Mouse (Mus musculus): ENCODE results near the gene Olfr654.

Gene Olfr654

GRCm38 (mm10) chr7:104586725-104587124, at the start of gene Olfr654:
Olfr654 (plus strand) TSS chr7:104587025.
- no peak for DNase-seq

- DNase-seq, result no peak
Measured at GRCm38 (mm10) chr7:104549833-104550232, 37.0 kb upstream of the Olfr654 start, which contains the start of gene Olfr651. Olfr651 (plus strand) TSS chr7:104550133.

- DNase-seq, result no peak
Measured at GRCm38 (mm10) chr7:104552700-104553099, 34.1 kb upstream of the Olfr654 start.

- DNase-seq, result no peak
Measured at GRCm38 (mm10) chr7:104560601-104561000, 26.2 kb upstream of the Olfr654 start, which contains the start of gene Olfr652. Olfr652 (plus strand) TSS chr7:104560901.

GRCm38 (mm10) chr7:104577014-104577413, 9.8 kb upstream of the Olfr654 start, which contains the start of gene Olfr653:
Olfr653 (plus strand) TSS chr7:104577314.
- DNase-seq, result no peak

- DNase-seq, result no peak
Measured at GRCm38 (mm10) chr7:104580846-104581245, 6.0 kb upstream of the Olfr654 start.

- no peak for DNase-seq
Measured at GRCm38 (mm10) chr7:104581429-104581828, 5.4 kb upstream of the Olfr654 start.

DNA sequence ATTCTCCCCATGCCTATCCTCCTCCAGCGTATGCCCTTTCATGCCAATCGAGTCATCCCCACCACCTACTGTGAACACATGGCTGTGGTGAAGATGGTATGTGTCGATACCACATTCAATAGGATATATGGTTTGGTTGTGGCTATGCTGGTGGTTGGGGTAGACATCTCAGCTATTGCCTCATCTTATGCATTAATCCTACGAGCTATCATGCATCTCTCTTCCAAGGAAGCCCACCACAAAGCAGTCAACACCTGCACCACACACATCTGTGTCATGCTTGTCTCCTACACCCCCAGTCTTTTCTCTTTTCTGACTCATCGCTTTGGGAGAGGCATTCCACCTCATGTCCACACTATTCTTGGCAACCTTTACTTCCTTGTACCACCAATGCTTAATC, 1.4 kb downstream of the Olfr654 start:
- no peak for DNase-seq

DNA sequence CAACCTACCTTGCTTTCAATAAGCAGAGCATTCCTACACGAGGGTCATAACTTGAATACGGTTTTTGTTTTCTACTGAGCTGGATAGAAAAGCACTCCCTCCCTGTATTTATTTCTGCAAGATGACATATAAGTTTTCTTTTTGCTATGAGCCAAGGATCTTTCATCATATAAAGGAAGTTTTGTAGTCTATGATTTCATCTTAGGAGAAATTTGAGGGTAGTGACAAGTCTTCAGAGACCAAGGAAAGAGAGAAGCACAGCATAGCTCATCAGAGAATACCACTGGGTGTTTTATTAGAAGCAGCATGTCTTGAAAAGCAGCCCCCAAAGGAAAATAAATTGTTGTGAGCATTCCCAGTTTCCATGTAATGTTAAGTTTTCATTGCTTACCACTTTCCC, 14.9 kb downstream of the Olfr654 start, which contains the start of gene Olfr655:
Gene Olfr655, minus strand, starts transcription at position 101 of the 400 bp plus-strand sequence.
- DNase-seq, result no peak

DNA sequence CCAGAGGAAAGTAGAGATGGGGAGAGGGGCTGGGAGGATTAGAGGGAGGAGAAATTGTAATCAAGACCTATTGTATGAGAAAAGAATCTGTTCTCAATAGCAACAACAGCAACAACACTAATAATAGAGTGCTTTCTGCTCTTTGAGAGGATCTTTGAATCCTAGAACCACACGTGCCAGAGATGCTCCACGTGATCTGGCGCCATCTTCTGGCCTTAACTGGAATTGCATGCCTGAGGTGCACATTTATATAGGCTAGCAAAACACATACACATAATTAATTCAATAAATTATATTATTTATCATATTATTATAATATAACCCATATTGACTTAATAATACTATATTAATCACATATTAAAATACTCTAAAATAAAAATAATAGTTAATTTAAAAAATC, 16.3 kb downstream of the Olfr654 start:
- DNase-seq, result no peak

GRCm38 (mm10) chr7:104604727-104605126, 17.9 kb downstream of the Olfr654 start:
- DNase-seq, result no peak

DNA sequence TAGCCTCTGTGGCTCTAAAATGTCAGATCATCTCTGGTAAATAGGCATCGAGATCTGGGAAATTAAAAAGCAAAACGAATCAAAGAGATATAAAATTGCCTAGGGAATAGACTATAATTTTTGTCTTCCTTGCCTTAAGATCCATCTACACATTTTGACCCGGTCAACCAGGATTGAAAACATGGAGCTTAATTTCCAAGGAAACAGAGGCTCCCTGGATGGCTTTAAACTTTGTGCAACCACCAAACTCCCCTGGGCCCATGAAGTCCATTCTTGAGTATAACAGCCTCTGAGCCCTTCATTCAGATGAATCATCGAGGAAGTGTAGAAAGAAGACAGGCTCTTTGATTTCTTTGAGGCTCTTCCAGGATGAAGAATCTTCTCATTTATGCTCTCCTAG, 26.8 kb downstream of the Olfr654 start, which contains the start of gene Olfr656:
Gene Olfr656, plus strand, starts transcription at position 301 of the 400 bp plus-strand sequence.
- no peak for DNase-seq

DNA sequence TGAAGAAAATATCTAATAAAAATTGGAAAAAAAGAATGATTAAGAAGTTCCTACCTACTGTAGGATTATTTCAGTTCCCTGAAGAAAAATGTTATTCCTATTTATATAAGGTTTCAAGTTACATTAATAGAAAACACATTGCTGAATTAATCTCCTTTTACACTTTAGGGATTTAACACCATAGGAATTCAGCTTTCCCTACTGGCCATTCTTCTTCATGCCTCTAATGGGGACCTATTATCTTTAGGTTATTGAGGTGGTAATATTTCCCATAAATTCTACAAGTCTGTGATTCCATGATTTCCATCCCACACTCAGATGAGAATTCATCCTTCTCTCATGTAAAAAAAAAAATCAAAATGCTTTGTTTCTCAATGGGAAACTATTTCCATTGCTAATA, 37.7 kb downstream of the Olfr654 start, which contains the start of gene Olfr657:
Gene Olfr657, plus strand, starts transcription at position 301 of the 400 bp plus-strand sequence.
- DNase-seq, result no peak
